Mouse (Mus musculus) embryonic facial prominence, embryonic 15.5 days (tissue): ENCODE results near the gene Slc4a10. TPM values are rescaled to one million over a fixed set of nuclear protein-coding genes. Genes with fewer than 3 reads are reported as not detected.

Experiments
- ATAC-seq: fragments of 200-750 bp; cut with Nextera tagmentation; 2 replicates; pipeline ENCODE4 v1.8.0; 2017; ENCODE audit warnings: low read depth, moderate TSS enrichment; ENCODE audit not compliant: insufficient number of reproducible peaks, low FRiP score, low TSS enrichment
- H3K27ac ChIP-seq: fragments of 300-500 bp; sonication (generic); replicated peaks from 2 replicates; pipeline ENCODE4 v1.5.1; 2015; ENCODE audit warnings: mild to moderate bottlenecking, inconsistent platforms
- H3K27me3 ChIP-seq: fragments of 300-500 bp; sonication (generic); 2 replicates; pipeline ENCODE4 v1.6.1; 2015; ENCODE audit warnings: inconsistent platforms
- H3K36me3 ChIP-seq: fragments of 300-500 bp; sonication (generic); 2 replicates; pipeline ENCODE4 v1.6.1; 2015; ENCODE audit warnings: mild to moderate bottlenecking, inconsistent platforms
- H3K4me1 ChIP-seq: fragments of 300-500 bp; sonication (generic); 2 replicates; pipeline ENCODE4 v1.6.1; 2015; ENCODE audit warnings: inconsistent platforms
- H3K4me2 ChIP-seq: fragments of 300-500 bp; sonication (generic); replicated peaks from 2 replicates; pipeline ENCODE4 v1.6.1; 2015; ENCODE audit warnings: mild to moderate bottlenecking, inconsistent platforms
- H3K4me3 ChIP-seq: fragments of 300-500 bp; sonication (generic); replicated peaks from 2 replicates; pipeline ENCODE4 v1.5.1; 2015; ENCODE audit warnings: mild to moderate bottlenecking, inconsistent platforms
- H3K9ac ChIP-seq: fragments of 300-500 bp; sonication (generic); 2 replicates; pipeline ENCODE4 v1.6.1; 2015; ENCODE audit warnings: inconsistent platforms
- H3K9me3 ChIP-seq: fragments of 300-500 bp; sonication (generic); replicated peaks from 2 replicates; pipeline ENCODE4 v1.6.1; 2016; ENCODE audit warnings: inconsistent platforms
- WGBS: fragments of 180-500 bp; shearing (Covaris S2); methylation state at CpG from one replicate; pipeline ENCODE4 v1.1.7; 2015; 5-methylcytosine and 5-hydroxymethylcytosine counted together
- polyA plus RNA-seq: library from polyadenylated mRNA; unstranded; fragments of >200 nt; fragmentation: Nextera tagmentation; extraction: Ambion mirVana; gene quantifications from 2 replicates; pipeline ENCODE4 v1.2.1, GENCODE M21; 2015

Slc4a10 gene
- polyA plus RNA-seq, 1 experiment from 2014 or later = 0.57 TPM

DNA sequence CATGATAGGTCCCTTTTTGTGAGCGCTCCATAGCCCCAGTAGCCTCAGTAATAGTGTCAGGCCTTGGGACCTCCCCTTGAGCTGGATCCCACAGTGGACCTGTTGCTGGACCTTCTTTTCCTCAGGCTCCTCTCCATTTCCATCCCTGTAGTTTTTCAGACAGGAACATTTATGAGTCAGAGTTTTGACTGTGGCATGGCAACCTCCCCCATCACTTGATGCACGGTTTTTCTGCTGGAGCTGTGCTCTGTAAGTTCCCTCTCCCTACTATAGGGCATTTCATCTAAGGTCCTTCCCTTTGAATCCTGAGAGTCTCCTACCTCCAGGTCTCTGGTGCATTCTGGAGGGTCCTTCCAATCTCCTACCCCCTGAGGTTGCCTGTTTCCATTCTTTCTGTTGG, 83.7 kb downstream of the Slc4a10 start:
- Histone ChIP-seq H3K9me3 (no peaks in the 10 kb centered on the region), H3K27me3 (no peaks in the 10 kb centered on the region), H3K36me3 (no peaks in the 10 kb centered on the region), H3K9ac (no peak overlapping the region), H3K4me1 (no peaks in the 10 kb centered on the region), H3K4me3 (no peak overlapping the region), H3K4me2 (no peak overlapping the region), H3K27ac (no peak overlapping the region)
- ATAC-seq = no peak
- WGBS = 87% methylated on average over 2 of the region's 2 CpGs

DNA sequence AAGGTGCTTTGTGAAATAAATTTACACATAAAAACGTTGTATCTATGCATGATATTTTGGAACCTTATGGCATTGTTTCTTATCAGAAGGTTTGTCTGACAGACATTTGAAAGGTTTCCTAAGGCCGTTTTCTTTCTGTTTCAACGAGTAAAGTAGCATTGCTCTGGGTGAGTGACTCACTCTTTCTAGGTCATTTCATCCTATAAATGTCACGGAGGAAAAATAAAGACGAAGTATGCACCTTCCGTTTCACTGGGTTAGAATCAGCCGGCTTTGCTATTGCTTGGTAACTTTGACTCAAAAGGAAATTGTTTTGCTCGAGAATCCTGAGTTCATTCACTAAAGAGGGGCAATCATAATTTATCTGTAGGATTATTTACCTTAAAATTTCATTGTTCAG, 88.6 kb downstream of the Slc4a10 start:
- Histone ChIP-seq H3K4me3 (no peak overlapping the region), H3K27me3 (no peaks in the 10 kb centered on the region), H3K4me2 (no peak overlapping the region), H3K36me3 (no peaks in the 10 kb centered on the region), H3K9ac (no peak overlapping the region), H3K4me1 (no peaks in the 10 kb centered on the region), H3K27ac (no peak overlapping the region), H3K9me3 (no peaks in the 10 kb centered on the region)
- no peak for ATAC-seq
- WGBS = 54% methylated on average over 8 of the region's 8 CpGs

DNA sequence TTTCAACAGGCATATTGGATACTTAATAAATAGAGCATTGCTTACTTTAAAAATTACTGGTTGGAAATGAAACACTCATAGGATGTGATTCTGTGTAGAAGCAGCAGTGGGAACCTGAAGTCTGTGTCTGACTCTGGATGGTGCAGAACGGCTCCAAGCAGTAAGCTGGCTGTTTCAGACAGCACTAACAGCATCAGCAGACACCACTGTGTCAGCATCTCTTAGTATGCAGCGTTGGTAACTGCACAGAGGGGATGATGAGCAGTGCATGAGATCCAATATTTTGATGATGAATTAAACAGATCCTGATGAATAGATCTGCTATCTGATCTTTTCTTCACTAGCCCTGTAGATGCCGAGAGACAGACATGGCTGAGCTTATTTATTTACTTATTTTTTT, 101.4 kb downstream of the Slc4a10 start:
- H3K4me2 ChIP-seq = no peak overlapping the region
- H3K4me1 ChIP-seq = no peaks in the 10 kb centered on the region
- 62% methylated on average over 3 of the region's 3 CpGs for WGBS
- no peak for ATAC-seq
- H3K4me3 ChIP-seq = no peak overlapping the region
- no peak overlapping the region for H3K27ac ChIP-seq
- H3K9me3 ChIP-seq = no peaks in the 10 kb centered on the region
- no peaks in the 10 kb centered on the region for H3K27me3 ChIP-seq
- no peaks in the 10 kb centered on the region for H3K36me3 ChIP-seq
- H3K9ac ChIP-seq = no peak overlapping the region

DNA sequence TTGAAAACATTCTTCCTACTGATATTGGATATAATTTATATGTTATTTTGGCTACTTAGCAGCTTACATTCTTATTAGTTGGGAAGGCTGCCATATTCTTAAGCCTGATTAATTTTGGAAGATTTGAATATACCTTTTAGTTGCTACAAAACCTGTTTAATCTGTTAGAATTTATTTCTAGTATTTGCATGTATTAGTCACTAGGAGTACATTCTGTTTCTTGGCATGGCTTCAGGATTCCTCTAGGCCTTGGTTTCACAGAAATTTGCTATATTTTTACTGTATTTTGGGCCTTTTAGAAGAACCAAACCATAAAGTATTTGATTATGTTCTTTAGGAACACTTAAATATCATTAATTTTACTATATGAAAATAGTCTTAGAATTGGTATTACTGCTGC, 103.2 kb downstream of the Slc4a10 start:
- H3K4me2 ChIP-seq = no peak overlapping the region
- H3K27ac ChIP-seq = no peak overlapping the region
- no peaks in the 10 kb centered on the region for H3K9me3 ChIP-seq
- H3K9ac ChIP-seq = no peak overlapping the region
- no peaks in the 10 kb centered on the region for H3K27me3 ChIP-seq
- H3K36me3 ChIP-seq = no peaks in the 10 kb centered on the region
- ATAC-seq = no peak
- no peaks in the 10 kb centered on the region for H3K4me1 ChIP-seq
- H3K4me3 ChIP-seq = no peak overlapping the region

DNA sequence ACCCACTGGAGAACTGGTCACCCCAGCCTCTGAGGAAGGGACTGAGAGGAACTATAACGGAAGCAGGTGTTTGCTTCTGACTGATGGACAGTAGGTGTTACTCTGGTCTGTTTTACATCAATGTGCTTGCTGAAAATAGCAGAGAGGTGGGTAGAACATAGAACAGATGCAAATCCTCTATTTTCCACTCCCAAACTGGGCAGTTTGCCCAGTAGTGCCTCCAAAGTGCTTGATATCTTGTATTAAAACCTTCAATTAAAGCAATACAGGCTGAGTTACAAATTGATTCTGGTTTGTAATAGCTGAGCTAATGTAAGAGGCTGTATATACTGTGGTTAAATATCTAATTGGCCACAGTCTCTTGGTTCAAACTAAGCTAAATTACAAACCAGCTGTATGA, 104.6 kb downstream of the Slc4a10 start:
- Histone ChIP-seq H3K9ac (no peak overlapping the region), H3K4me1 (no peaks in the 10 kb centered on the region), H3K36me3 (no peaks in the 10 kb centered on the region), H3K4me2 (no peak overlapping the region), H3K4me3 (no peak overlapping the region), H3K9me3 (no peaks in the 10 kb centered on the region), H3K27me3 (no peaks in the 10 kb centered on the region), H3K27ac (no peak overlapping the region)
- WGBS = 63% methylated on average over 1 of the region's 1 CpGs
- no peak for ATAC-seq

DNA sequence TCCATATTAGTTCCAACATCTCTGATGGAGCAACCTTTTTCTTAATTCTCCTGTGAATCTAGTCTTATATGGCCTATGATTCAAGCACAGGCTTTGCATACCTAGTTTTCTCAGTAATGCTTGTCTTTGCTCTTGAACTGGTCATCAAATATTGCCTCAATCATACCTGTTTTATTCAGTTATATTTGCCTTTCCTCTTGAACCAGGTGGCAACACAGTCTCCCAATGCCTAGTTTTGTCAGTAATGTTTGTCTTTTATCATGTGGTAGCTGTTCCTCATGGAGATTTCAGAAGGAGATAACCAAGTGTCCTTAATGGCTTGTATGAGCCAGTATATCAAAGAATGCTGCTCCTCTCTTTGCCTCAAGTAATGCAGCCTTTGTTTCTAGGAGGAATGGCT, 163.8 kb downstream of the Slc4a10 start:
- no peak for ATAC-seq

DNA sequence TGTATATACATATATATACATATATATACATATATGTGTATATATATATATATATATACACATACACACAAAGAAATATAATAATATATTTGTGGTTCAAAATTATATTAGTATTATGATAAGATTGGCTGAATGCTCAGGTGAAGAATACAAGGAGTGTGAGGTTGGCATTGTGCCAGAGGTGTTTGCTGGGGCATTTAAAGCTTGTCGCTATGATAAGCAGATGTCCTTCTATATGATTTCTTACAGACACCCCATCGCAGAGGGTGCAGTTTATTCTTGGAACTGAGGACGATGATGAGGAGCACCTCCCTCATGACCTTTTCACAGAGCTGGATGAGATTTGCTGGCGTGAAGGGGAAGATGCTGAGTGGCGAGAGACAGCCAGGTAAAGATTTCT, 164.8 kb downstream of the Slc4a10 start:
- 80% methylated on average over 5 of the region's 5 CpGs for WGBS
- H3K4me3 ChIP-seq = no peak overlapping the region

More for the DNA sequence above, 163.8 kb downstream of the Slc4a10 start:
- H3K36me3 ChIP-seq = no peaks in the 10 kb centered on the region
- no peak overlapping the region for H3K9ac ChIP-seq
- no peak overlapping the region for H3K4me2 ChIP-seq
- H3K4me1 ChIP-seq = no peaks in the 10 kb centered on the region
- no peak overlapping the region for H3K27ac ChIP-seq
- H3K9me3 ChIP-seq = no peaks in the 10 kb centered on the region
- H3K27me3 ChIP-seq = no peaks in the 10 kb centered on the region
- H3K4me3 ChIP-seq = no peak overlapping the region

DNA sequence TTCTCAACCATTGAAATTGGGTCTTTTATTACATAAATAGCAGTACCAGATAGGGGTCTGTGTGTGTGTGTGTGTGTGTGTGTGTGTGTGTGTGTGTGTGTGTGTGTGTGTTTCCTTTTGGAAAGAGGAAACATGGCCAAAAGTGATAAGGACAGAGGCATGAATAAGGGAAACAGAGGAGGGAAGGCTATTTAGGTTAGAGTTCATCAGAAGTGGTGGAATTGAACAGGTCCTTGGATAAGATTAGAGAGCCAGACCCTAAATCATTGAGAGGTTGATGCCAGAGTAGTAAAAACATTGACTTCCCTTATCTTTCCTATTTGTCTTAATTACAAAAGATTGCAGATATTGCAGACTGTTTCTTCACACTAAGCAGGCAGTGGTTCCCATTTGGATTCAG, 181.3 kb downstream of the Slc4a10 start:
- ATAC-seq = no peak
- no peaks in the 10 kb centered on the region for H3K9me3 ChIP-seq
- no peak overlapping the region for H3K27ac ChIP-seq
- H3K4me3 ChIP-seq = no peak overlapping the region
- no peaks in the 10 kb centered on the region for H3K4me1 ChIP-seq
- no peaks in the 10 kb centered on the region for H3K27me3 ChIP-seq
- H3K36me3 ChIP-seq = no peaks in the 10 kb centered on the region
- H3K4me2 ChIP-seq = no peak overlapping the region
- no peak overlapping the region for H3K9ac ChIP-seq

More for the DNA sequence above, 164.8 kb downstream of the Slc4a10 start:
- Histone ChIP-seq H3K27ac (no peak overlapping the region), H3K4me1 (no peaks in the 10 kb centered on the region), H3K36me3 (no peaks in the 10 kb centered on the region), H3K27me3 (no peaks in the 10 kb centered on the region), H3K9ac (no peak overlapping the region), H3K9me3 (no peaks in the 10 kb centered on the region), H3K4me2 (no peak overlapping the region)
- no peak for ATAC-seq

DNA sequence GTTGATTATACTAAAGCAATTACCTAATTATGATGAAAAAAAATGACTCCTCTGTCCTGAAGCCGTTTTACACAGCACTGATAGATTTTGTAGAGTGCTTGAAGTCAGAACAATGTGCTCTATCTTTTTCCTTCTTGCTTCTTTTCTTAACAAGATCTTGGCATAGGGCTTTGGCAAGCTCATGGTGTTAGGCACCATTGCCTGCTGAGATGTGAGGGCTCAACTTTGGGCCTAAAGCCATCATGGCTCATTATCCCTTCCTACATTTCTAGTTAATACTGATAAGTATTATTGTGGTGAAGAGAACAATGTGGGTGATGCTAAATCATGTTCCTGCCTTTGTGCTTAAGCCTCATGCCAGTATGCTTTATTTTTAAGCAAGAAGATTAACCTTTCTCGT, 185.0 kb downstream of the Slc4a10 start:
- no peaks in the 10 kb centered on the region for H3K4me1 ChIP-seq
- H3K4me3 ChIP-seq = no peak overlapping the region
- no peaks in the 10 kb centered on the region for H3K36me3 ChIP-seq
- no peak overlapping the region for H3K9ac ChIP-seq
- H3K27ac ChIP-seq = no peak overlapping the region
- no peaks in the 10 kb centered on the region for H3K27me3 ChIP-seq
- no peaks in the 10 kb centered on the region for H3K9me3 ChIP-seq
- WGBS = 63% methylated on average over 2 of the region's 2 CpGs
- no peak for ATAC-seq
- H3K4me2 ChIP-seq = no peak overlapping the region

DNA sequence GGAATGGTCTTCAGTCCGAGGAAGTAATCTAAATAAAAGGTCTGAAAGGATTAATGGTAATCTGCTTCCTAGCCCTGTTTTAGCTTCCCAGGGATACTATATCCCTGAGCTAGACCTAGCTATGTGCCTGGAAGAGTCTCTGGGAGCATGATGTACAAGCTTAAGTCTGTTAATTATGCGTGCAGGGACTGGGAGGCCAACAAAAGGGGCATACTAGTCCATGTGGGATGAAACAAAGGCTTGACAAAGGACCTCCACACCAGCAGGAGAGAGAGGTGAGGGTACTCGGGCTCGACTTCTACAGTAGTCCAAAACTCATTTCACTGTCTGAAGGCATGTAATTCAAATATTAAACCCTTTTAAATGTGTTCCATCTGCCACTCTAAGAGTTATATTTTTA, 197.9 kb downstream of the Slc4a10 start:
- no peak for ATAC-seq
- H3K4me1 ChIP-seq = no peaks in the 10 kb centered on the region
- no peak overlapping the region for H3K27ac ChIP-seq
- no peak overlapping the region for H3K9ac ChIP-seq
- H3K27me3 ChIP-seq = no peaks in the 10 kb centered on the region
- no peak overlapping the region for H3K4me3 ChIP-seq
- H3K9me3 ChIP-seq = no peaks in the 10 kb centered on the region
- no peak overlapping the region for H3K4me2 ChIP-seq
- H3K36me3 ChIP-seq = no peaks in the 10 kb centered on the region
- WGBS = 36% methylated on average over 4 of the region's 4 CpGs

DNA sequence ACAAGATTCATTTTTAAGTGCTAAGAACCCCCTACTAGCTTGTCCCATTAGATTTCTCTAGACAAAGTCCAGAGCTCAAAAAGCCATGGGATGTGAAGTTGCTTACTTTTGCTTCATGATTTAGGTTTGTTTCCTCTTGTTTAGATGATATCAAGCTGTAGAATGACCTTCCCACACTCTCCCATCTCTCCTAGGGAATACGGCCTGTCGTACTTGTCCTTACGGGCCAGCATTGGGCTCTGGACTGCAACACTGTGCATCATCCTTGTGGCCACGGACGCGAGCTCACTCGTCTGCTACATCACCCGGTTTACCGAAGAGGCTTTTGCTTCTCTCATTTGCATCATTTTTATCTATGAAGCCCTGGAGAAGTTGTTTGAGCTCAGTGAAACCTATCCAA, 222.2 kb downstream of the Slc4a10 start:
- no peak for ATAC-seq

DNA sequence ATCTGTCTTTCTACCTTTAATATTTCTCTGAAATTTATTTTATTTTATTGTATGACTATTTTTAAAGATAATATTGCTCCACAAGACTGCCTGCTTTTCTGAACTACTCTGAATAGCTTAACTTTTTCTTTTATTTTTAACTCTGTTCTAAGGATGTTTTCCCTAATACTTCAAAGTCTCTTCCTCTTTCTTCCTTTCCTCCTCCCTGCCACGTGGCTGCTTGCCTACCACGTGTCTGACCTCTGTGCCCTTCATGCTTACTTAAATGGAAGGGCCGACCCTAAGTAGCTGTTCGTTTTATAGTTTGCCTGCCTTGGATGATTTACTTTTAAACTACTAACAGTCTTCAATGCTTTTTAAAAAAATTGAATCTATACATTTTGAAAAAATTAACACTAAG, 225.6 kb downstream of the Slc4a10 start:
- H3K9me3 ChIP-seq = no peaks in the 10 kb centered on the region
- WGBS = 40% methylated on average over 4 of the region's 4 CpGs

More for the DNA sequence above, 222.2 kb downstream of the Slc4a10 start:
- H3K4me3 ChIP-seq = no peak overlapping the region
- H3K27me3 ChIP-seq = no peaks in the 10 kb centered on the region
- H3K4me2 ChIP-seq = no peak overlapping the region
- H3K27ac ChIP-seq = no peak overlapping the region
- H3K9me3 ChIP-seq = no peaks in the 10 kb centered on the region
- no peaks in the 10 kb centered on the region for H3K36me3 ChIP-seq
- H3K4me1 ChIP-seq = no peaks in the 10 kb centered on the region
- 93% methylated on average over 9 of the region's 9 CpGs for WGBS
- H3K9ac ChIP-seq = no peak overlapping the region

More for the DNA sequence above, 225.6 kb downstream of the Slc4a10 start:
- H3K4me2 ChIP-seq = no peak overlapping the region
- H3K9ac ChIP-seq = no peak overlapping the region
- H3K4me1 ChIP-seq = no peaks in the 10 kb centered on the region
- H3K27ac ChIP-seq = no peak overlapping the region
- no peaks in the 10 kb centered on the region for H3K36me3 ChIP-seq
- H3K4me3 ChIP-seq = no peak overlapping the region
- no peak for ATAC-seq
- no peaks in the 10 kb centered on the region for H3K27me3 ChIP-seq
